Mouse (Mus musculus) embryonic facial prominence, embryonic 13.5 days (tissue): ENCODE data around the gene Shld2. TPM values are rescaled to one million over a fixed set of nuclear protein-coding genes. Genes with fewer than 3 reads are reported as not detected.
"Not testable (repeated sequence)": the region's sequence is repeated elsewhere in the genome, so short reads cannot be mapped to it uniquely, and the experiment has no call there.

Experiments used
- ATAC-seq: fragments of 200-750 bp; cut with Nextera tagmentation; 2 replicates; pipeline ENCODE4 v1.8.0; 2017; ENCODE audit warnings: low read depth; ENCODE audit not compliant: insufficient number of reproducible peaks, insufficient read depth, low FRiP score, low TSS enrichment
- H3K27ac ChIP-seq: fragments of 300-500 bp; sonication (generic); 2 replicates; pipeline ENCODE4 v1.5.1; 2015; ENCODE audit warnings: moderate library complexity, mild to moderate bottlenecking, inconsistent platforms
- H3K27me3 ChIP-seq: fragments of 300-500 bp; sonication (generic); 2 replicates; pipeline ENCODE4 v1.6.1; 2015; ENCODE audit warnings: mild to moderate bottlenecking, inconsistent platforms
- H3K36me3 ChIP-seq: fragments of 300-500 bp; sonication (generic); 2 replicates; pipeline ENCODE4 v1.6.1; 2015; ENCODE audit warnings: mild to moderate bottlenecking, inconsistent platforms
- H3K4me1 ChIP-seq: fragments of 300-500 bp; sonication (generic); 2 replicates; pipeline ENCODE4 v1.6.1; 2015; ENCODE audit warnings: inconsistent platforms
- H3K4me2 ChIP-seq: fragments of 300-500 bp; sonication (generic); 2 replicates; pipeline ENCODE4 v1.6.1; 2015; ENCODE audit warnings: moderate library complexity, mild to moderate bottlenecking, inconsistent platforms
- H3K4me3 ChIP-seq: fragments of 300-500 bp; sonication (generic); 2 replicates; pipeline ENCODE4 v1.5.1; 2015; ENCODE audit warnings: mild to moderate bottlenecking, inconsistent platforms
- H3K9ac ChIP-seq: fragments of 300-500 bp; sonication (generic); 2 replicates; pipeline ENCODE4 v1.6.1; 2015; ENCODE audit warnings: mild to moderate bottlenecking, inconsistent platforms
- H3K9me3 ChIP-seq: fragments of 300-500 bp; sonication (generic); 2 replicates; pipeline ENCODE4 v1.6.1; 2016; ENCODE audit warnings: inconsistent platforms
- WGBS: fragments of 180-500 bp; shearing (Covaris S2); methylation state at CpG from one replicate; pipeline ENCODE4 v1.1.7; 2015; ENCODE audit warnings: mixed read lengths; 5-methylcytosine and 5-hydroxymethylcytosine counted together
- polyA plus RNA-seq: library from polyadenylated mRNA; unstranded; fragments of >200 nt; fragmentation: Nextera tagmentation; extraction: Ambion mirVana; gene quantifications from 2 replicates; pipeline ENCODE4 v1.2.1, GENCODE M21; 2015

Gene Shld2
- polyA plus RNA-seq, 1 experiment from 2014 or later, result 15.8 TPM

DNA sequence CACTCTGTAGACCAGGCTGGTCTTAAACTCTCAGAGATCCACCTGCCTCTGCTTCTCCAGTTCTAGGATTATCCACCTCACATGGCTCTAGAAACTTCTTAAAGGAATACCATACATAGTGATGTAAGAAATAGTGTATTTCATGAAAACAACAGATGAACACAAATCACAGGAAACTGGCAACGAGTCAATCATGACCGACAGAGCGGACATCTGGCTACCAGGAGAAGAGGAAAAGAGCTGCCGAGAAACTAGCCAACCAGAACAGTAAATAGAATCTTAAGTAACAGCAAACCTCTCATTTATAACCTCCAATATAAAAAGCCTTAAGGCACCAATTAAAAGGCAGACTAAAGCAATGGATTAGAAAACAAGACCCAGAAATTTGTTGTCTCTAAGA lies 30.6 kb downstream of the Shld2 start:
- no peak overlapping the region for H3K9ac ChIP-seq
- no peaks in the 10 kb centered on the region for H3K9me3 ChIP-seq
- H3K27me3 ChIP-seq, result no peaks in the 10 kb centered on the region
- no peaks in the 10 kb centered on the region for H3K4me1 ChIP-seq
- no peak for ATAC-seq
- no peak overlapping the region for H3K27ac ChIP-seq
- 67% methylated on average over 4 of the region's 4 CpGs for WGBS
- no peaks in the 10 kb centered on the region for H3K36me3 ChIP-seq
- H3K4me2 ChIP-seq, result no peak overlapping the region
- no peak overlapping the region for H3K4me3 ChIP-seq

DNA sequence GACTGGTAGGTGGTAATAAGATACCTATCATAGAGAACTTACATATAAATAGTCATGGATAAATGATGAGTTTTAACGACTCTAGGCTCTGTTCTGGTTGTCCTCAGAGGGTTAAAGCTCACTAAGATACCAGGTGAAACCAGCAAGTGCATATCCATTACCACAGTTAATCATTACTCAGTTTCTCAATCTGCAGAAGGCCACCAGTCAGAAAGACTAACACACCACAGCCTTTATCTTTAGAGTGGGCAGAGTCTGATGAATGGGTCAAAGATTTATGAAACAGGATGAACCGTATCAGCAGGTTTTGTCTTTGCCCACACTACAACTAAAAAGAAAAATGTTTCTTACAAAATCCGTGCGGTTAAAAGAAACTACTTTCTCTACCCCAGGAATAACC lies 35.1 kb downstream of the Shld2 start:
- no peak overlapping the region for H3K27ac ChIP-seq
- H3K4me1 ChIP-seq, result no peaks in the 10 kb centered on the region
- H3K4me2 ChIP-seq, result no peak overlapping the region
- 84% methylated on average over 4 of the region's 4 CpGs for WGBS
- no peak overlapping the region for H3K9ac ChIP-seq
- no peaks in the 10 kb centered on the region for H3K9me3 ChIP-seq
- H3K27me3 ChIP-seq, result no peaks in the 10 kb centered on the region
- H3K36me3 ChIP-seq, result no peaks in the 10 kb centered on the region
- no peak for ATAC-seq
- no peak overlapping the region for H3K4me3 ChIP-seq

DNA sequence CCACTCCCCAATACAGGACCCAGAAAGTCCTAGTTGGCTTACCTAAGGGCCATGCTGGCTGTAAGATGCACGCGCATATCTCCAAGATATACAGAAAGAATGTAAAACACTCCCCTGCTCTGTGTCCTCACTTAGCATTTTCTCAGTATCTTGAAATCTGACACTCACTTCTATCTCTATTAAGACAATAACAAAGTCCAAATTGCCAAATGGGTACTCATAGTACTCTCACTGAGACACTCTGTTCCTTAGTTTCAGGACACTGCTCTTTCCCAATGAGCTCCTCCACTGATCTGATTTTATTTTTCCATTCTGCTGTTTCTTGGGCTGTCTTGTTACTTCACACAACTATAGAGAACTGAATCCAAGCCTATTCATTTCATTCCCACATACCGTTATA lies 36.2 kb downstream of the Shld2 start:
- 92% methylated on average over 3 of the region's 3 CpGs for WGBS
- H3K27me3 ChIP-seq, result no peaks in the 10 kb centered on the region
- ATAC-seq, result no peak

GRCm38 (mm10) chr14:34273280-34273679 lies 37.0 kb downstream of the Shld2 start:
- no peak overlapping the region for H3K4me3 ChIP-seq
- no peaks in the 10 kb centered on the region for H3K9me3 ChIP-seq
- H3K36me3 ChIP-seq, result no peaks in the 10 kb centered on the region
- H3K4me1 ChIP-seq, result no peaks in the 10 kb centered on the region
- no peaks in the 10 kb centered on the region for H3K27me3 ChIP-seq
- H3K9ac ChIP-seq, result no peak overlapping the region
- ATAC-seq, result no peak
- H3K27ac ChIP-seq, result no peak overlapping the region
- 57% methylated on average over 2 of the region's 2 CpGs for WGBS
- no peak overlapping the region for H3K4me2 ChIP-seq

More for the DNA sequence above, 36.2 kb downstream of the Shld2 start:
- Histone ChIP-seq H3K4me2 (no peak overlapping the region), H3K4me1 (no peaks in the 10 kb centered on the region), H3K27ac (no peak overlapping the region), H3K9me3 (no peaks in the 10 kb centered on the region), H3K9ac (no peak overlapping the region), H3K36me3 (no peaks in the 10 kb centered on the region), H3K4me3 (no peak overlapping the region)

DNA sequence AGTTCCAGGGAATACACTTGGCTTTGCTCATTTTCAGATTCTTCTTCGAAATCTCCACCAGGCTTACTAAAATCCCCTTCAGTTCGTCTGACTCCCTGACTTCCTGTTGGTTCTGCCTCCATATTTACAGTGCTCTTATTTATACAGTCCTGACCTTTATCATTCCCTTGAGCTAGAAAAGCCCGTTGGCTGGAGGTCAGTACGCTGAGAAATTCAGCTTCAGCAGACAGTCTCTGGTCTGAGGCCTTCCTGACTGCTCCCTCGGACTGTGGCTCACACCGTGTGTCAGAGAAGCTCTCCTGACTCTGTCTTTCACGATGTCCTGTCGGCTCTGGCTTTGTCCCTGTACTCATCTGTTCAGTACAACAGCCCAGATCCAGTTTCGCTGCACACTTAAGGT lies 42.2 kb downstream of the Shld2 start:
- Histone ChIP-seq H3K4me2 (no peak overlapping the region), H3K27me3 (no peaks in the 10 kb centered on the region), H3K36me3 (no peaks in the 10 kb centered on the region), H3K9ac (no peak overlapping the region), H3K9me3 (no peaks in the 10 kb centered on the region), H3K27ac (no peak overlapping the region), H3K4me1 (no peaks in the 10 kb centered on the region), H3K4me3 (no peak overlapping the region)
- 70% methylated on average over 9 of the region's 9 CpGs for WGBS
- ATAC-seq, result no peak

GRCm38 (mm10) chr14:34258525-34258924 lies 51.8 kb downstream of the Shld2 start:
- not testable (repeated sequence) for H3K9ac ChIP-seq, H3K27me3 ChIP-seq, H3K36me3 ChIP-seq, ATAC-seq, H3K9me3 ChIP-seq, H3K4me3 ChIP-seq, H3K27ac ChIP-seq, H3K4me2 ChIP-seq, H3K4me1 ChIP-seq
- 62% methylated on average over 3 of the region's 3 CpGs for WGBS

GRCm38 (mm10) chr14:34253261-34253660 lies 57.0 kb downstream of the Shld2 start:
- 82% methylated on average over 4 of the region's 4 CpGs for WGBS
- ATAC-seq, result no peak
- Histone ChIP-seq H3K4me3 (no peak overlapping the region), H3K9ac (no peak overlapping the region), H3K9me3 (no peaks in the 10 kb centered on the region), H3K36me3 (no peaks in the 10 kb centered on the region), H3K27me3 (no peaks in the 10 kb centered on the region), H3K4me2 (no peak overlapping the region), H3K4me1 (no peaks in the 10 kb centered on the region), H3K27ac (no peak overlapping the region)

GRCm38 (mm10) chr14:34252470-34253145 lies 57.7 kb downstream of the Shld2 start:
- WGBS, result 76% methylated on average over 5 of the region's 6 CpGs
- no peak overlapping the region for H3K9ac ChIP-seq
- no peaks in the 10 kb centered on the region for H3K27me3 ChIP-seq
- H3K36me3 ChIP-seq, result no peaks in the 10 kb centered on the region
- H3K9me3 ChIP-seq, result no peaks in the 10 kb centered on the region
- H3K27ac ChIP-seq, result no peak overlapping the region
- H3K4me3 ChIP-seq, result no peak overlapping the region
- no peak for ATAC-seq
- no peak overlapping the region for H3K4me2 ChIP-seq
- H3K4me1 ChIP-seq, result no peaks in the 10 kb centered on the region

DNA sequence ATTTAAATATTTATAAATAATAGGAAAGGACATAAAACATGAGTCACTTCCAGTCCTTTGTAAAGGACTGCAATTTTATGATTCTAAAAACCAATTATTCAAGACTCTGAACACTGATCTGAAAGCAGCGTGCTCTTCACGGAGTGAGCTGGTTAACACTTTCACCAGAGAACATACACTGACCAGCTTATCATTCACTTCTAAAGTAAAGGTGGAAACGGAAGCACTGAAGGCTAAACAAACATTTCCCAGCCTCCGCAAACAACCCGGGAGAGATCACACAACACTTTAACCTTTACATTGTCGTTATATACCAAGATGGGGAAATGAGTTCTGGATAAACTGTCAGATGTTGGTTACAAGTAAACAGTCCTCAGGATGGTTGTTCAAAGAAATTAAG lies 69.6 kb downstream of the Shld2 start:
- no peaks in the 10 kb centered on the region for H3K9me3 ChIP-seq
- no peak overlapping the region for H3K4me2 ChIP-seq
- H3K27me3 ChIP-seq, result no peaks in the 10 kb centered on the region
- no peak overlapping the region for H3K9ac ChIP-seq
- H3K36me3 ChIP-seq, result peaks cover 4% of the 10 kb centered on the region; the same call in 1 of the 2 replicates
- no peak overlapping the region for H3K4me3 ChIP-seq
- no peak overlapping the region for H3K27ac ChIP-seq
- H3K4me1 ChIP-seq, result peaks cover 7% of the 10 kb centered on the region; the same call in 1 of the 2 replicates
- 89% methylated on average over 6 of the region's 6 CpGs for WGBS
- ATAC-seq, result no peak

- WGBS, result 85% methylated on average over 10 of the region's 10 CpGs
Observed at GRCm38 (mm10) chr14:34240263-34240662, 70.0 kb downstream of the Shld2 start.

GRCm38 (mm10) chr14:34234630-34235380 lies 75.5 kb downstream of the Shld2 start:
- Histone ChIP-seq H3K9ac (peak overlapping the region; percentile 54; the same call in 1 of the 2 replicates), H3K27ac (no peak overlapping the region), H3K4me1 (peaks cover 14% of the 10 kb centered on the region; the same call in 1 of the 2 replicates), H3K4me2 (peak overlapping the region; percentile 62), H3K36me3 (0 out of 2 replicates have a peak, but pooled peaks cover 4% of the 10 kb centered on the region), H3K9me3 (no peaks in the 10 kb centered on the region), H3K27me3 (no peaks in the 10 kb centered on the region), H3K4me3 (peak overlapping the region; percentile 31)
- ATAC-seq, result peak; percentile 92
- 6% methylated on average over 16 of the region's 16 CpGs for WGBS

More at GRCm38 (mm10) chr14:34240263-34240662, 70.0 kb downstream of the Shld2 start:
- Histone ChIP-seq H3K9ac (no peak overlapping the region), H3K36me3 (peaks cover 4% of the 10 kb centered on the region; the same call in 1 of the 2 replicates), H3K4me1 (peaks cover 7% of the 10 kb centered on the region; the same call in 1 of the 2 replicates), H3K27ac (no peak overlapping the region), H3K9me3 (no peaks in the 10 kb centered on the region), H3K27me3 (no peaks in the 10 kb centered on the region), H3K4me2 (no peak overlapping the region), H3K4me3 (no peak overlapping the region)
- ATAC-seq, result no peak

DNA sequence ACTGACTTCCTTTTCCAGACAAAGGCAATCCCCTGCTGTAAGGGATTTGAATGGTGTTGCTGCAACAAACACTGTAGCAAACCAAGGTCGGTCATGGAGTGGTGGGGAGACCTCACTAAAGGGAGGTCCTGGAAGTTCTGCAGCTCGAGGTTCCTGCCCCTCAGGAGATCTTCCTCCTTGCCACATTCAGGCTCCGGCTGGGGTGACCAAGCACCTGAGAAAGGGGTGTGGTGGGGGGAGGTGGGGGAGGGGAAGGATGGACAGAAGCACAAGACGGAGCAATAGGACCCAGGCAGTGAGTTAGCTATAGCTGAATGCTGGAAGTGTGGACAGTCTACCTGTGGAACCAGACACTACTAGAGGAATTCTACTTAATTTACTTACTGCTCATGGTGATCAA lies 76.4 kb downstream of the Shld2 start:
- Histone ChIP-seq H3K9ac (no peak overlapping the region), H3K4me3 (no peak overlapping the region), H3K27ac (no peak overlapping the region), H3K36me3 (0 out of 2 replicates have a peak, but pooled peaks cover 4% of the 10 kb centered on the region), H3K4me2 (no peak overlapping the region), H3K9me3 (no peaks in the 10 kb centered on the region), H3K27me3 (no peaks in the 10 kb centered on the region), H3K4me1 (peaks cover 14% of the 10 kb centered on the region; the same call in 1 of the 2 replicates)
- no peak for ATAC-seq
- 50% methylated on average over 4 of the region's 4 CpGs for WGBS
